Mouse (Mus musculus) gastrocnemius, postnatal 36 days (tissue): ENCODE measurements at regions not wholly inside any gene's neighbourhood (a gene's known extent, or its start where the extent isn't known, plus 50 kb on each side); places are given as distances from the start of the nearest gene placed in this dataset.
"Not testable (repeated sequence)": the region's sequence is repeated elsewhere in the genome, so short reads cannot be mapped to it uniquely, and the experiment has no call there.

Source experiments
- DNase-seq, 2 experiments: peaks; one replicate each; pipeline ENCODE4 v3.0.0; 2022
- intact Hi-C: fragments of 180-260 bp; cut with DNase I; formaldehyde crosslinking; loops from one replicate; pipeline ENCODE4 v1.15.1; 2025

- intact Hi-C loops, result loop anchor here (5.0 kb wide), 1 partner anchor 889 kb away; no protein-coding TSS in a partner anchor
- DNase-seq, result no peak
Measured at GRCm38 (mm10) chr9:48035959-48036358, 125.9 kb upstream of the Nxpe4 start.

DNA sequence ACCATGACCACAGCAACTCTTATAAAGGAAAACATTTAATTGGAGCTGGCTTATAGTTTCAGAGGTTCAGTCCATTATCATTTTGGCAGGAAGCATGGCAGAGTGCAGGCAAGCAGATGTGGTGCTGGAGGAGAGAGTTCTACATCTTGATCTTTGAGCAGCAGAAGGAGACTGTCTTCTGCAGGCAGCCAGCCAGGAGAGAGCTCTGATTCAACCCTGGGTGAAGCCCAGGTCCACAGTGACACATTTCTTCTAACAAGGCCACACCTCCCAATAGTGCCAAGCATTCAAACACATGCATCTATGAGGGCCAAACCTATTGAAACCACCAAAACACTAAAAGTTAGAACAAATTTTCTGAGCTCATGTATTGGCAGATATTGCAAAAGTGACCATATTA is 117.0 kb upstream of the Nxpe4 start:
- intact Hi-C loops, result no loop called here
- no peak for DNase-seq

DNA sequence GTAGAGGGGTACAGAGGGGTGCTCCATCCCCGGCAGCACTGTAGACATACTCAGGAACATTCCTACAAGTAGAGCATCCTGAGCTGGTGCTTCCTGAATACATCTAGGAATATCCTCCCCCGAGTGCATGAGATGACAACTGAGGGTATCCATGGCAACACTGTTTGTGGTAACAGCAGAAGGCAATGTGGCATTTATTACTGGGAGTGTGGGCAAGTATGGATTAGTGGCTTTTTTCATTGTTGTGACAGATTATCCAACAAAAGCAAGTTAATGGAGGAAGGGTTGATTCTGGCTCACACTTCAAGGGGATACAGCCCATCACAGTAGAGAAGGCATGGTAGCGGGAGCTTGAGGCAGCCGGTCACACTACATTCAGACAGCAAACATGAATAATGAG is 114.0 kb upstream of the Nxpe4 start:
- no peak for DNase-seq
- intact Hi-C loops, result no loop called here

- intact Hi-C loops, result no loop called here
- no peak for DNase-seq
Measured at GRCm38 (mm10) chr9:48053580-48053979, 108.2 kb upstream of the Nxpe4 start.

DNA sequence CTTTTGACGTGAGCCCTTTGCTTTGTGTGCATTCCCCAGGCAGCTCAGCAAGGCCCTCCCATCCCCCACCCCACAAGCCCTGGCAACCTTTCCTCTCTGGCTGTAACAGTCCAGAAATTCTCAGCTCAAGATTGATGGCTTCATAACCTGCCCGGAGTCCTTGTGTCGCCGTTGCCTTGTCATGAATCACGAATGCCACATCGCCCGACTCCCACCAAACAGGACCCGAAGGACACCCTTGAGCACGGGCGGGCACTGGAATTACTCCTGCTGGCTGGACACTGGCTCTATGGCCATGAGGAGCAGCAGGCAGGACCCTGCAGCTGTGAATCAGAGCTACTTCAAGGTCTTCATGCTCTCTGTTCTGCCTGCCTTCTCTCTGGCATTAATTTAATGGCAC is 106.6 kb upstream of the Nxpe4 start:
- intact Hi-C loops, result no loop called here
- no peak for DNase-seq

DNA sequence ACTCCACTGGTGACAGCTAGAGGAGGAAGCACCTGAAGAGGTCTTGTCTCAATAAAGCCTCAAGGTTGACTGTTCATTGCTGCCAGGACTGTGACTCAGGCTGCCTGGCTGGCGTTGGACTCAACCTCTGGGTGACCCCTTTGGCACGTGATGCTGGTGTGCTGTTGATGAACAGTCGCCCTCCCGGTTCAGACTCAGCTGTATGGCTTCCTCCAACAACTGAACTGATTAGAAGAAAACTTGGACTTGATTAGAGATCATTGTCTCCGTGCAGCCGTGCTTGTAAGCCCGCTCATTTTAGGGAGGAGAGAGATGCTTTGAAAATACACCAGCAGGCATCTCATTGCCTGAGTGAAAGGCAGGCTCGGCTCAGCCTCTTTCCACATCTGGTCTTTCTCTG is 103.2 kb upstream of the Nxpe4 start:
- intact Hi-C loops, result no loop called here
- DNase-seq, result no peak

DNA sequence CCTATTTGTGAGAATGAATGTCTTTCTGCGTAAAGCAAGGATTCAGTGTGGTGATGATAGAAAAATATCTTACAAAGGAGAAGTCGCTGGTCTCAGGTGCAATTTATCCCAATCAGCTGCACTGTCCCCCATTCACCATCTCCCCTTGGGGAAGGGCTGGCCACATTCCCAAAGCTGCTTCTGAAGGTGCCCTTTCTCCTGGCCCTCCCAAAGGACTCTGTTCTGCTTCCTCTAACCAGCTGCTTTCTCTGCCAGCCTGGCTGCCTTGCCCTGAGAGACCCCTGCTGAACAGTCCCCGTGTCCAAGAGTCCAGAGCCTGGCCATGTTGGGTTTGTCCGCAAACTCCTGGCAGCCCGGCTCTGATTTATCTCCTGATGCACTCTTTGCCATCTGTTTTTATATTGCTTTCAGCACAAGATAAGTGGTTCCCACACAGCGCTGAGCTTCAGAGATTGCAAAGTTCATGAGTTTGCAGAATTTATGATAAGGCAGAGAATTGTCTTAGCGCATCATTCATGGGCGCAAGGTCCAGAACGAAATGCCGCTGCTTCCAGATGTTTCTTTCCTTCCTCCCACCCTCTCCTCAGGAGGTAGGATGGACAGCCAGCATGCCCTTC is 102.2 kb upstream of the Nxpe4 start:
- no peak for DNase-seq
- intact Hi-C loops, result loop anchor here (1.0 kb wide), 1 partner anchor 22 kb away; no protein-coding TSS in a partner anchor

GRCm38 (mm10) chr9:48060996-48061395 is 100.8 kb upstream of the Nxpe4 start:
- intact Hi-C loops, result loop anchor here (1.0 kb wide), 1 partner anchor 24 kb away; no protein-coding TSS in a partner anchor
- DNase-seq, result no peak

DNA sequence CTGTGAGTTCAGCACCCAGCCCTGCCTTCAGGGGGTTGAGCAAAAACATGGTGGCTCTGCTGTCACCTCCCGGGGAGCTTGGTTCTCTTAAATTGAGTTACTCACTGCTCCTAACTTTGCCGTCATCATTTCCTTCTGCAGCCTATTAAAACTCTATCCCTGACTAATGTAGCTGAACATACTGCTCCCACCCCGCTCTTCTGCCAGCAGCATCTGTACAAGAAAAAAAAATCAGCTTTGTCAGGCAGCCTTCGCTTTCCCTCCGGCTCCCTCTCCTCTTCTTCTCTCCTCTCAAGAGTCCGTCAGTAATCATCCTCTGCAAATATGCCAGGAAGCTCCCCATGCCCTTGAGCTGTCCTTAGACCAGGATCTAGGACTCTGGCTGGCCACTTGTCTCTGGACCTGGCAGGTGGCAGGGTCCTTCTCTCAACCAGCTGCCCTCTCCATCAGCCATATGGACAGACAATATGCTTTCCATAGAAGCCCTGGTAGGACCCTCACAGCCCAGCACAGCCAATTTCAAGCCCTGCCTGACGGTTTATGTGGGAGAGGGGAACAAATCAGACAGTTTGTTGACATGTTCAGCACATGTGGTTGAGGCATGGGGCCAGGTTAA is 95.0 kb upstream of the Nxpe4 start:
- intact Hi-C loops, result no loop called here

DNA sequence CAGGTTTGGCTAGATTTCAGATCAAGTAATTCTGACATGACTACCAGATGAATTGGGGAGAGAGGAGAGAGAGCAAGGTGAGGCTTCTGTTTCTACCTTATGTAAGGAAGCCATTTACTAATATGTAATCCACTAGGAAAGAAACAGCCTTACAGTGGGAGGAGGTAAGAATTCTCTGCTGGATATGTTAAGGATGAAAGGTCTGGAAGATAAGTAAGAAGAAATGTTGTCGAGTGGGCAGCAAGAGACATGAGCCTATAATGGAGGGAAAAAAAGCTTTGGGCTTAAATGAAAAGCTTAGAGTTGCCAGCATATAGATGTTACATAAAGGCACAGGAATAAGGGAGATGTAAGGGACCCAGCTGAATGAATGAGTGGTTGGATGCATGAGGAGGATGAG is 89.2 kb upstream of the Nxpe4 start:
- intact Hi-C loops, result no loop called here

More for the DNA sequence above, 95.0 kb upstream of the Nxpe4 start:
- no peak for DNase-seq

GRCm38 (mm10) chr9:48073096-48073495 is 88.7 kb upstream of the Nxpe4 start:
- DNase-seq, result no peak
- intact Hi-C loops, result no loop called here

More for the DNA sequence above, 89.2 kb upstream of the Nxpe4 start:
- DNase-seq, result no peak

GRCm38 (mm10) chr9:48075661-48076240 is 86.1 kb upstream of the Nxpe4 start:
- no peak for DNase-seq
- intact Hi-C loops, result no loop called here

DNA sequence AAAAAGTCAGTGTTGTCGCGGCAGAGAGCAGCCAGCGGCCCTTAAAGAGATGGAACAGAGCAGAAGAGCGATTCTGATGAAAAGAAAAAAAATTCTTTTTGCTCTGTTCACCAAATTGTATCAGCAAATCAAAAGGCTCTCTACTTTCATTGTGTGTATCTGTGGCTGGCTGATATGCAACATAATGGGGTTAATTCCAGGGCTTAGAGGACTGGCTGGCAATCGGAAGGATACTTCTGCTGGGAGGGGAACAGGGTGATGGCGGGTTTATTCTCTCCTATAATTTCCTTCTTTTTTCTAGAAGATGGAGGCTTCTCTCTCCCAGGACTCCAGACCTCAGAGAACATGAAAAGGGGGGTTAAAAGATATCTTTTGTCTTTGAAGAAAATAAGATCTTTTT is 79.4 kb upstream of the Nxpe4 start:
- intact Hi-C loops, result no loop called here
- no peak for DNase-seq

GRCm38 (mm10) chr9:48084196-48084595 is 77.6 kb upstream of the Nxpe4 start:
- DNase-seq, intact Hi-C loops: not testable (repeated sequence)

DNA sequence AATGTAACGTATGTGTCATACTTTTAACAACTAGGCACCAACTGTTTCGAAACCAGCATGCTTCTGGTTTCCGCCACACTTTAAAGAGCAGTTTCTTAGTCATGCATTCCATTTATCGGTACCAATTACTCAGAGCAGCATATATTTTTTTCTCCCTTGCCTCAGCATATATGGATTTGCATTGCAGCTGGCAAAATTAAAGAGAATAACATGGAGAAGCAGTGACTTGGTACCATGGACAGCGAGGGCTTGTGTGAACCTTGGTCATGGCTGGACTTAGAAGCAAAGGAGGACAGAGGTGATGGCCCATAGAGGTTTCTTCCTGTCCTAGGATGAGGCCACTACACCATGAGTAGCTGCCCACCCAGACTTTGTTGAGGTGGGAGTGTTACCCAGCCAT is 72.2 kb upstream of the Nxpe4 start:
- intact Hi-C loops, result no loop called here
- DNase-seq, result no peak

DNA sequence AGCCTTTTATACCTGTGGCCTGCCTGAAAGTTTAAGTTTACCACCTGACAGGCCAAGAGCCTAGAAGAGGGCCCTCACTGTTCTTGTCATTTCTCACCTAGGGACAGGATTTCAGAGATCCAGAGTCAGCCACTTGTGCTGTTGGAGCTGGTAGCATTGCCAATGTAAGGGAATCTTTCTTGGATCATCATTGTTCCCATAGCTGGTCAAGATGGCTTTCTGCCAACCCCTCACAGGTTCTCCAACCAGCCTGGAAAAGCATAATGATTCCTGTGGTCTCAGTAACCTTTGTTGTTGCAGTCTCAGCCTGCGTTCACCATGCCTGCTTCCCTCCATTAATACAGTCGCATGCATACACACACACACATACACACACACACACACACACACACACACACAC is 67.1 kb upstream of the Nxpe4 start:
- intact Hi-C loops, result no loop called here
- no peak for DNase-seq

DNA sequence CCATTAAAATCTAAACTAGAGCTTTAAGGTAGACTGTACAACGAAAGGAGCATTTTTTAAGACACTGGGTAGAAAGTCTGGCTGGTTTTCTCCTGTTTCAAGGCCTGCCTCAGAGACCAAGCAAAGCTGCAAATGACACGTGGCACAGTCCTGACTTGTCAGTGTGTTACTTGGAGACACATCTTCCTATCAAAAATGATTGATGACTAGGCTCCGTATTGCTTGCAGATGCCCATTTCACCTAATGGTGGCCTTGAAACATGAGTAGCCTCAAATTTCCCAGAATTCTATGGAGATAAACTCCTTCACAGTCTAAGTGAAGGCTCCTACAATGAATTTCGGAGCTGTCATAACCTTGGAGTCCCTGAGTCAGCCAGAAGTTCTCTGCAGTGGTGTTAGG is 62.0 kb upstream of the Nxpe4 start:
- intact Hi-C loops, result no loop called here
- DNase-seq, result no peak

DNA sequence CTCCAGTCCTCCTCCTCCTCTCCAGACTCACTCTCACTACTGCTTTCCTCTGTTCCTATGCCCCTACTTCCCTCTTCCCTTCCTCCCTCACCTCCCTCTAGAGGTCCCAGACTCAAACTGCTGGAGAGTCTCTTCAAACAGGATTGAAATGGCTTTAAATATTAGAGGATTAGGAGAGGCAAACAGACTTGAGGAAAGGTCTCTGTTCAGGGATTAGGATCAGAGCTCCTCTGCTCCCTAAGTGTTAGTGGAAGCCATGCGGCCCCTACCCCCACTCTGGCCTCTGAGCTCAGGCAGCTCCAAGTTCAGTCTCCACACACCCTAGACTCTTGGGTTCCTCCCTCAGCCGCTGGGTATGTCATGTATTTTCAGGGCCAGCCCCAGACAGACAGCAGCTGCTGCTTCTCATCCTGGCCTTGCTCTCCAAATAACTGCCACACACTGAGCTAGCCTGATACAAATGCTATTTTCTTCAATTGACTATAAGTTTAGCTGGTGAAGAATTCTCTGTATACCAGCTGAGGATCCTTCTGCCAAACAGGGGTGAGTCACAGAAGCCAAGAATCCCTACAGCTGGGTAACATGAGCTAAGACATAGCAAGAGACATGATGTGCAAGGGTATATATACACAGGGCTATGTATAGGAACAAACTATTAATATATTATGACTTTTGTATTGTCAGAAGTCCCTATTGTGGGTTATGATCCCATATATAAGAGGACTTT is 55.2 kb upstream of the Nxpe4 start:
- no peak for DNase-seq
- intact Hi-C loops, result no loop called here

- no peak for DNase-seq
- intact Hi-C loops, result no loop called here
Measured at GRCm38 (mm10) chr9:48108994-48109619, 52.7 kb upstream of the Nxpe4 start.

DNA sequence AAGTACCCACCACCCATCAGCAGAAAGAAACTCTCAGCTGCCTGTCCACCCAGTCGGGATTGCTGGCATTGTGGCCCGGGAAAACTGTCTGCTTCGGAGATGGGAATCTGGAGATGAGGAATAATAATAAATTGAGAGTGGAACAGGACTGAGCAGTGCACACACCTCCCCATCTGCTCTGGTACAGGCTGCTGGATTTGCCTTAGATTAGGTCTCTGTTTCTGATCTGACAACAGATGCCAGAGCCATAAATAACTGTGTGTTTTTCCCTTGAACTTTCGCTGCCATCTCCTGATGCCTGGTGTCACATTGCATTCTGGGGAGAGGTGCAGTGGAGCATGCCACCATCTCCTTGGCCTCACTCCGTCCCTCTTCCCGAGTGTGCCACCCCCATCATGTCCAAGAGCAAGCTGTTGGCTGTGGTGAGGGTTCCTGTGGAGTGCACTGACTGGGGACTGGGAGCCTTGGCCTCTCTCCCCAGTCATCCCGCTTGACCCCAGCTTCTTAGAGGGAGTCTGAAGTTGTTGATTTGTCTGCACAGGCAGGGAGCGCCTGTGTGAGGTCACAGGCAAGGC is 50.4 kb upstream of the Nxpe4 start:
- DNase-seq, result no peak
- intact Hi-C loops, result no loop called here
